Mouse (Mus musculus): ENCODE results near the gene Rita1. TPM values are rescaled to one million over a fixed set of nuclear protein-coding genes. Genes with fewer than 3 reads are reported as not detected.

The Rita1 gene
- total and polyA plus RNA-seq, 3 experiments, result 8.4 to 42.4 (median 9.5) TPM

DNA sequence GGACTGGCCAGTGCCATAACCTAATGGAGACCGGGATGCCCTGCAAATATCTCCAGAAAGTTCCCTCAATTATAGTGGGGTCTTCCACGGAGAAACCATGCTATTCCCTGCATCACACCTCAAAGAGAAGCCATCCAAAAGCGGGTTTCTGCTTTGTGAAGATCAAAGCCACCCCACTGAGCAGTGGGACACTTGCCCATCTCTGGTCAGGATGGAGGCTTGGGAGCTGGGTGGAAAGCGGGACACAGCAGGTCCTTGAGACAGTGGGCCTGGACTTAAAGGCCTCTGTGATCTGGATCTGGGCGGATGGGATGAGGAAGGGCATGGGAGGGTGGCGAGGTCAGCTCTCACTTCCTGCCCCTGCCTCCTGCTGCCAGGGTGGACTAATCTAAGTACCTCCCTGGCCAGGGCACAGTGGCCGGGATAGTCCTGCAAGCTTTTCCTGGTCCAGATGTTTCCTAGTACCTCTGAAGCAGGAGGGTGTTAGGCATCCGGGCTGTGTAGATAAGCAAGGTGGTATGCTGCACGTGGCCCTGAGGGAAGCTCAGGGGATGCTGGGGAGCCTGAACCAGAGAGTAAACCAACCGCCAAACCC, 37.8 kb downstream of the Rita1 start:
- Histone ChIP-seq H3K27me3 (ENCODE audit: insufficient read depth, low read length) (no peaks in the 10 kb centered on the region), H3K36me3 (replicated peaks) (peaks cover 86% of the 10 kb centered on the region)

DNA sequence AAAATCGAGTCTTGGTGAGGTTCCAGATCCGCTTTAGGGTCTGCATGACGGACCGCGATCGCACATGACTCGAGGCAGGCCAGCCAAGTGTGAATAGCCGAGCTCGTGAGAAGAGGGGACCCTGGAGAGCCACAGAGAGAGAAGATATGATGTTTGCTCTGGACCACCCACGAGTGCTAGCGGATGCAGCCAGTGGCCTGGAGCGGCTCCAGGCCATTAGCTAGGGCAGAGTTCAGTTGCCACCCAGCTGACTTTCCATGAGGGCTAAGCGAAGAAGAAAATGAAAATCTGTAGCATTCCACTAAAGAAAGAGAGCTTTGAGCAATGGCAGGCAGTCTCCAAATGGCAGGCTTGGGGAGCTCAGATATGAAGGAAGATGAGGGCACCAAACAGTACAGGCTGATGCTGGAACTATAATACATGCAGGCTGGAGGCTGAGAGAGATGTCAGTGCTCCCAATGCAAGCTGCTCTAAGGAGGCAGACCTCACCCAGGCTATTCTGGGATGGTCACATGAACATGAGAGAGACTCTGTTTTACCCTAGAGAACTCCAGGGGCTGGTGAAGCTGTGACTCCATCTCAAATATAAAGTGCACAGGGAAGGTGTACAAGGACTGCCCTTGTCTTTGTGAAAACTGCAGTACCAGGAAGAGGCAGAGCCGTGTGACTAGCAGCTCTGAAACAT, 41.2 kb downstream of the Rita1 start:
- Histone ChIP-seq H3K4me1 (ENCODE audit: insufficient read depth, low read depth, low read length) (peaks cover 20% of the 10 kb centered on the region), H3K4me3 (ENCODE audit: low read depth, low read length) (no peak overlapping the region), H3K36me3 (replicated peaks) (peaks cover 89% of the 10 kb centered on the region), H3K9me3 (replicated peaks) (no peaks in the 10 kb centered on the region), H3K27me3 (ENCODE audit: insufficient read depth, low read length) (no peaks in the 10 kb centered on the region)
- TF ChIP-seq POLR2AphosphoS5 (IDR thresholded peaks at IDR 0.05; ENCODE audit: insufficient replicate concordance, low read depth, low read length) (no peak), GATA2 (IDR thresholded peaks at IDR 0.05; ENCODE audit: borderline replicate concordance, low read depth, low read length) (no peak), CTCF (IDR thresholded peaks at IDR 0.05; ENCODE audit: low read depth, low read length) (no peak), GATA1 (IDR thresholded peaks at IDR 0.05; ENCODE audit: borderline replicate concordance, low read length) (no peak), TAL1 (conservative IDR thresholded peaks at IDR 0.05; ENCODE audit: low read depth, low read length) (no peak)
- DNase-seq (ENCODE audit: low spot score), result no peak
- ATAC-seq (ENCODE audit: extremely low read depth, insufficient number of reproducible peaks, low FRiP score, poor library complexity, severe bottlenecking), result no peak

More for the DNA sequence above, 37.8 kb downstream of the Rita1 start:
- no peak for TF ChIP-seq TAL1 (conservative IDR thresholded peaks at IDR 0.05; ENCODE audit: low read depth, low read length)
- TF ChIP-seq POLR2AphosphoS5 (IDR thresholded peaks at IDR 0.05; ENCODE audit: insufficient replicate concordance, low read depth, low read length), result no peak
- no peak for TF ChIP-seq GATA2 (IDR thresholded peaks at IDR 0.05; ENCODE audit: borderline replicate concordance, low read depth, low read length)
- TF ChIP-seq CTCF (IDR thresholded peaks at IDR 0.05; ENCODE audit: low read depth, low read length), result no peak
- DNase-seq (ENCODE audit: low spot score) (no peak), ATAC-seq (ENCODE audit: extremely low read depth, insufficient number of reproducible peaks, low FRiP score, poor library complexity, severe bottlenecking) (no peak)
- H3K4me1 ChIP-seq (ENCODE audit: insufficient read depth, low read depth, low read length), result peaks cover 50% of the 10 kb centered on the region
- H3K4me3 ChIP-seq (ENCODE audit: low read depth, low read length), result no peak overlapping the region
- H3K9me3 ChIP-seq (replicated peaks), result no peaks in the 10 kb centered on the region

DNA sequence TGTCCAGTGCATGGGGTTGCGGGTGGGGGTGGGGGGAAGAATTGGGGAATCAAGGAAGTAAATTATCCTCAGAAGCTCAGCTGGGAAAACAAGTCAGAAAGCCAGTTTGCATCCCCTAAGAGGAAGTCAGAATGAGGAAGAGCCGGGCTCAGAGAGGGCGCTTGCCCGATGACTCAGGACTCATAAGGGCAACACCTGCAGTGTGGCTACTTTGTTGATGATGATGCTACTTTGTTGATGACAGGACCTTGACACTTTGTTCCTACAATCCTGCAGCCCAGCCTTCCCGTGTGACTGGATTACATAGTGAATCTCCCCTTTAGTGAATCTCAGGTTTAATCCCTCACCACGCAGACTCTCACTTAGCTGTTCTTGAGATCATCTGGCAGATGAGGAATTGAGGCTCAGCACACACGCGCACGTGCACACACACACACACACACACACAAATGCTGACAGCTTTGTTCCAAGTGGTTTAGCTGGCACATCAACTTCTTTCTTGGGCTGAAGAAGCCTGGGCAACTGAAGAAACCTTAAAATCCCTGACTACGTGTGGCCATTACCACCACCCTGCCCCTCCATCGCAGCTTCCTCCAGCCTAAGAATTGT, 42.0 kb downstream of the Rita1 start:
- Histone ChIP-seq H3K4me1 (ENCODE audit: insufficient read depth, low read depth, low read length) (peaks cover 20% of the 10 kb centered on the region), H3K9me3 (replicated peaks) (no peaks in the 10 kb centered on the region), H3K27me3 (ENCODE audit: insufficient read depth, low read length) (no peaks in the 10 kb centered on the region), H3K4me3 (ENCODE audit: low read depth, low read length) (no peak overlapping the region), H3K36me3 (replicated peaks) (peaks cover 95% of the 10 kb centered on the region)
- DNase-seq (ENCODE audit: low spot score), result no peak
- TF ChIP-seq GATA2 (IDR thresholded peaks at IDR 0.05; ENCODE audit: borderline replicate concordance, low read depth, low read length) (no peak), POLR2AphosphoS5 (IDR thresholded peaks at IDR 0.05; ENCODE audit: insufficient replicate concordance, low read depth, low read length) (no peak), GATA1 (IDR thresholded peaks at IDR 0.05; ENCODE audit: borderline replicate concordance, low read length) (no peak), TAL1 (conservative IDR thresholded peaks at IDR 0.05; ENCODE audit: low read depth, low read length) (no peak), CTCF (IDR thresholded peaks at IDR 0.05; ENCODE audit: low read depth, low read length) (no peak)
- no peak for ATAC-seq (ENCODE audit: extremely low read depth, insufficient number of reproducible peaks, low FRiP score, poor library complexity, severe bottlenecking)

DNA sequence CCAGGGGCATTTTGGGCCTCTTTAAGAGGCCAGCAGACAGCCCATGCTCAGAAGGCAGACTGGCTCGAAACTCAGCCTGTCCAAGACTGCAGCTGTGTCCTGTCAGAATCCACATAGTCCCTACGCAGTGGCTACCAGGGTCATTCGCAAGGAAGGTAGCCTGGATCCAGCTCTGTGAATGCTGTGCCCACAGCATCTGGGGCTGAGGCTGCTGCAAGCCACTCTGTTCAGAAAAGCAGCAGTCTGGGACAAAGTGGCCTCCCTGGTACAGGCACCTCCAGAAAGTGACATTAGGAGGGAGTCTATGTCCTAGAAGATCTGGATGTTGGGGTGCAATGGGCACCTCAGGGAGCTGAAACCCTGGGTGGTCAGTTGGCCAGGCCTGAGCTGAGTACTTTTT, 42.6 kb downstream of the Rita1 start:
- TF ChIP-seq GATA1 (IDR thresholded peaks at IDR 0.05; ENCODE audit: borderline replicate concordance, low read length) (no peak), POLR2AphosphoS5 (IDR thresholded peaks at IDR 0.05; ENCODE audit: insufficient replicate concordance, low read depth, low read length) (no peak)
- no peak for DNase-seq (ENCODE audit: low spot score)

DNA sequence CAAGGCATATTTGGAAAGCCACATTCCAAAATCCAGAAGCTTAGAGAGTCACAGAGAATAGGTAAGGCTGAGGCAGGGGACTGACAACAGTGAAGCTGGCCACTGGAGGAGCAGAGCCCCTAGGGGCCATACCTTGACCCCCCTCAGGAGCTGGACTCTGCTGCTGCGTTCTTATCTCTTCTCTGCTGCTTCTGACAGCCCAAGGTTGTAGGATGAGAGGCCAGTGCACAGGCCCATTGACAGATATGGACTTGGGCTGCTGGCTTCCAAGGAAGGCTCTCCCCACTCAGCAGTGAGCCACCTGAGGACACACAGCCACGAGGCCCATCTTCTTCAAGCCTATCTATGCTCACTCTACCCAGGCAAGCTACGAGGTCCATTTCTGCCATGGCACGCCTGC, 43.4 kb downstream of the Rita1 start:
- Histone ChIP-seq H3K36me3 (replicated peaks) (peaks cover 91% of the 10 kb centered on the region), H3K4me3 (ENCODE audit: low read depth, low read length) (no peak overlapping the region), H3K9me3 (replicated peaks) (no peaks in the 10 kb centered on the region), H3K27me3 (ENCODE audit: insufficient read depth, low read length) (no peaks in the 10 kb centered on the region), H3K4me1 (ENCODE audit: insufficient read depth, low read depth, low read length) (peaks cover 19% of the 10 kb centered on the region)
- no peak for TF ChIP-seq POLR2AphosphoS5 (IDR thresholded peaks at IDR 0.05; ENCODE audit: insufficient replicate concordance, low read depth, low read length)
- no peak for TF ChIP-seq TAL1 (conservative IDR thresholded peaks at IDR 0.05; ENCODE audit: low read depth, low read length)
- no peak for TF ChIP-seq GATA1 (IDR thresholded peaks at IDR 0.05; ENCODE audit: borderline replicate concordance, low read length)
- no peak for TF ChIP-seq GATA2 (IDR thresholded peaks at IDR 0.05; ENCODE audit: borderline replicate concordance, low read depth, low read length)
- no peak for TF ChIP-seq CTCF (IDR thresholded peaks at IDR 0.05; ENCODE audit: low read depth, low read length)
- no peak for ATAC-seq (ENCODE audit: extremely low read depth, insufficient number of reproducible peaks, low FRiP score, poor library complexity, severe bottlenecking)
- no peak for DNase-seq (ENCODE audit: low spot score)

More for the DNA sequence above, 42.6 kb downstream of the Rita1 start:
- Histone ChIP-seq H3K9me3 (replicated peaks) (no peaks in the 10 kb centered on the region), H3K4me1 (ENCODE audit: insufficient read depth, low read depth, low read length) (peaks cover 19% of the 10 kb centered on the region), H3K27me3 (ENCODE audit: insufficient read depth, low read length) (no peaks in the 10 kb centered on the region), H3K4me3 (ENCODE audit: low read depth, low read length) (no peak overlapping the region), H3K36me3 (replicated peaks) (peaks cover 96% of the 10 kb centered on the region)
- no peak for ATAC-seq (ENCODE audit: extremely low read depth, insufficient number of reproducible peaks, low FRiP score, poor library complexity, severe bottlenecking)

DNA sequence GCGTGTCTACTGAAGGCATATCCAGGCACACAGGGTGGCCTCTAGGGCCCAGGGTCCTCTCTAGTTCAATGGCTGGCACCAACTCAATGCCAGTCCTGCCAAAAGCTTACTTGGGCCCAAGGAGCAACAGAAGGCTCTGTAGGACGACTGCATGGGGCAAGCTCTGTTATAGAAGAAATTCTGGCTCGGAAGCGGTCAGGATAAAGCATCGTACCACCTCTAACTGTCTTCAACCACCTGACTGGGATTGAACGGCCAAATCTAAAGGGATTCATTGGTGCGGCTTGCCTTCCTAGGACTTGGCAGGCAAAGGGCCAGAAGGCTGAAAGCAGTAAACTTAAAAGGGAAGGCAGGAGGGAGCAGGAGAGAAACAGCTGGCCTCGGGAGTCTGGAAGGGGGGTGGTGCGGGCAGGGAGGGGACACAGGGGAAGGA, 44.0 kb downstream of the Rita1 start:
- ATAC-seq (ENCODE audit: extremely low read depth, insufficient number of reproducible peaks, low FRiP score, poor library complexity, severe bottlenecking) (no peak), DNase-seq (ENCODE audit: low spot score) (no peak)
- Histone ChIP-seq H3K9me3 (replicated peaks) (no peaks in the 10 kb centered on the region), H3K36me3 (replicated peaks) (peaks cover 93% of the 10 kb centered on the region), H3K27me3 (ENCODE audit: insufficient read depth, low read length) (no peaks in the 10 kb centered on the region), H3K4me3 (ENCODE audit: low read depth, low read length) (no peak overlapping the region), H3K4me1 (ENCODE audit: insufficient read depth, low read depth, low read length) (peaks cover 22% of the 10 kb centered on the region)
- TF ChIP-seq GATA2 (IDR thresholded peaks at IDR 0.05; ENCODE audit: borderline replicate concordance, low read depth, low read length), result no peak
- no peak for TF ChIP-seq POLR2AphosphoS5 (IDR thresholded peaks at IDR 0.05; ENCODE audit: insufficient replicate concordance, low read depth, low read length)
- TF ChIP-seq CTCF (IDR thresholded peaks at IDR 0.05; ENCODE audit: low read depth, low read length), result no peak
- no peak for TF ChIP-seq TAL1 (conservative IDR thresholded peaks at IDR 0.05; ENCODE audit: low read depth, low read length)
- TF ChIP-seq GATA1 (IDR thresholded peaks at IDR 0.05; ENCODE audit: borderline replicate concordance, low read length), result no peak

Data from G1E (cell line).